Mouse (Mus musculus) urinary bladder, adult 2 months (tissue): ENCODE results near the gene Gabbr2. TPM values are rescaled to one million over a fixed set of nuclear protein-coding genes. Genes with fewer than 3 reads are reported as not detected.

Source experiments
- DNase-seq: peaks from one replicate; pipeline ENCODE4 v3.0.0; 2022; ENCODE audit warnings: low spot score
- polyA plus RNA-seq: library from polyadenylated mRNA; depleted of rRNA; stranded (reverse); fragments of >200 nt; gene quantifications from 2 replicates; pipeline ENCODE4 v1.2.3, GENCODE M21; 2012

Gabbr2 gene
- polyA plus RNA-seq, 1 experiment, result 0.03 TPM

DNA sequence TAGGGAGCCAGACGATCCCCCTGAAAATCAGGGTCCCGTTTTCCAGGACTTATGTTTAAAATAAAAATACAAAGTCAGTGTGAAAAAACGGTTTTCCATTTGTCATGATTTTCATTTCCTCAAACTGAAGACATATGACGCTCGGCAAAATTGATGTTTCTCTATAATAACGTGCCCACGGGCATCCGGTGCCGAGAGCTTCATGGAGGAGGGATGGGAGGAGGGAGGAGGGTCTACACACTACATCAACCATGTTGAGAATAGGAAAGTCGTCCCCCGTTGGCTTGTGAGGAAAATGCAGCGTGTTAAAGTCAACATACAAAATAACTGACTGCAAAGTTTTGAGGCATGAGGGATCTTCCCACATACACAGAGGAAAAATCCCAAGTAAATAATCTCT, 75.7 kb downstream of the Gabbr2 start:
- DNase-seq, result no peak

DNA sequence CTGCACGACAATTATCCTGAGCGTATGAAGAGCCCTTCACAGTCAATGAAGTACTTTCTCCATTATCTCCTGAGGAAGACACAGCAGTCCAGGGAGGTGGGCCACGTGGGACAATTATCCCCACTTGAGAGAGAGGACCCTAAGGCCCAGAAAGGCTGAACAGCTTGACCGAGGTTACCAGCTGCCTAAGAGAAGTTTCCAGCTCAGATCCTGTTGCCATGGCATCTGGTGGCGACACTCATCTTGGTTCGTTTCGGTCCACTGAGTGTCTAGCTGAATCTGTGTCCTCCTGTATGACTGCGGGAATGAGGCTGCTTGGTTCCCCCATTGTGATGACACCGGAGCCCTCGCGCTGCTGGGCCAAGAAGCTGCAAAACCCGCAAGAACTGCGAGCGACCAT, 76.2 kb downstream of the Gabbr2 start:
- no peak for DNase-seq

DNA sequence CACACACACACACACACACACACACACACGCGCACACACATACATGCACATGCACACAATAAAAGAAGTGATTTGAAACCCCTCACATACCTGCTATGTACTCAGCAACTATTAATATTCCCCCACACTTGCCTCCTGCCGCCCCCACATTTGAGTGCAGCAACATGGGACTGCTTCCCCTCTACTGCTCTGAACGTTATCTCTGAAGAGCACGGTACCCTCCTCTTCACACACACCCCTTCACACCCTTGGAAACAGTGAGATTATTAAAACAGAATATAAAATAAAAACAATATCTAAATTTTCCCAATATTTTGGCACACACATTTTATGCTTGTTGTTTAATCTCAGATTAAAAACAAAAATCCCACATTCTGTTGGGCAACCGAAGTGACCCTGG, 77.1 kb downstream of the Gabbr2 start:
- DNase-seq, result no peak

DNA sequence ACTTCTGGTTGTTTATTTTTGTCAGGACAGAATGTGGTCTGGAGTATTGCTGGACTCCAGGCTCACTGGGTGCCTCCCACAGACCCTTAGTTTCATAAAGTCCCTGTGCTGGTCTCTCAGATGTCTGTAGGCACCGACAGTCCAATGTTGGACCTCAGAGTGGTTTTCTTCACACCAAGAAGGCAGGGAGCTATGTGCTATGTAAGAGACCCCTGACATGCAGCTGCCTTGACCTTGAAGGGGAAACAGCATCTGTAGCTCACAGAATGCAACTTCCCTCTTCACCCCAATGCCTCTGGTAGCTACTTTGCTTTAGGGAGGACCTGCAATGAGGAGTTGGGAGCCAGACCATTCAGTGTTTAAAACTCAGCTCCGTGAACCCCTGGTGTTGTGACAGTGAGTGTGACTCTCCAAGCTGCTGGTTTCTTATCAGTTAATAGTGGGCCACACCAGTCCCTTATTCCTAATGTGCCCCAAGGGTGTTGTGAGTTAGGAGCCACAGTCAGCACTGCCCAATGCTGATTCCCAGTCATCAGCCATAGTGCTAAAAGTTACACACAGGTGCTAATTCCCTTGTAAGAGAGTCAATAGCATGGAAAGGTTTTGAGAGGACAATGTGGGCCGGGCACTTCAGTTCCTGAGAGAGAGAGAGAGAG, 85.5 kb downstream of the Gabbr2 start:
- no peak for DNase-seq

DNA sequence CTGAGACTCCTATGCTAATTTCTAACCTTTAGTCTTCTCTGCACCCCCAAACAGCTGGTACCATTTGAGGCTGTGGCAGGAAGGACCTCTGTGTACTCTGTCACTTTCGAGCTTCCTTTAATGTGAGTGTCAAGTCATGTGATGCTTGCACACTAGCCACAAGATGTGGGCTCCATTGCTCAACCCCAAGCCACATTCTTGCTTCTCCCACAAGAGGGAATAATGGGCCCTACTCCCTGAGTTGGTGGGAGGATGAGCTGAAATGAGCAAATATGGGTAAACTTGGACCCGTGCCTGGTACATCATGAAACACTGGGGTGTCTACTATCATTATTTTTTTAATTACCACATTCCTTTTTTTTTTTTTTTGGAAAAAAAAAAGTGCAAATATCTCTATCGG, 86.5 kb downstream of the Gabbr2 start:
- DNase-seq, result no peak

DNA sequence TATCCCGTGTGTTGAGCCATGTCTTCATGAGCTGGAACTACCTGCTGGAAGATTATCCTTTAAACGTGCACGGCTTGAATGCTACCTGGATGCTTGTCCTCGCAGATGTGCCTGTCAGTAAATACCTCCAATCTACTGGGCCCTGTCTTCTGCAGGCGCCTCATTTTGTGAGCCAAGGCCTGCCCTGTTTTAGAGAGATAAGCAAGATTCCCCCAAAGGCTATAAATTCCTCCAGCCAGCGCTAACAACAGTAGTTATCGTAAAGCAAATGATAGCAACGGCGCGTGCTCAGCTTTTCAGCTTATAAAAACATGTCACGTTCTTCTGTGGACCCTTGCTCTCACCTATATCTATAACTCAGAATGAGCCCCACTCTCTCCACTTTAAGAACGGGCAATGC, 87.5 kb downstream of the Gabbr2 start:
- DNase-seq, result no peak

DNA sequence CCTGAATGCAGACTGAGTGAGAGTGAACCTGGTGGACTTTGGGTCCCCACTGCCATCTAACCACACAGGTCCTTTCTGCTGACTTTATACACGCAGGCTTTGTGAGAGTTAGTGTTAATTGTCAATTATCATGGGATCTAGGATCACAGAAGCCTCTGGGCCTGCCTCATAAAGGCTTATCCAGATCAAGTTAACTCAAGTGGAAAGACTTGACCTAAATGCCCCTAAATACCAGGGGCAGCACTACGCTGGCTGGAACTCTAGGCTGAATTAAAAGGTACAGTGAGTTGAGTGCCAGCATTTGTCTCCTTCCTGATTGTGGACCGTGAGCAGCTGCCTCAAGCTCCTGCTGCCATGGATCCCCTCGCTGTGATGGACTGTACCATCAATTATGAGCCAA, 93.1 kb downstream of the Gabbr2 start:
- no peak for DNase-seq

DNA sequence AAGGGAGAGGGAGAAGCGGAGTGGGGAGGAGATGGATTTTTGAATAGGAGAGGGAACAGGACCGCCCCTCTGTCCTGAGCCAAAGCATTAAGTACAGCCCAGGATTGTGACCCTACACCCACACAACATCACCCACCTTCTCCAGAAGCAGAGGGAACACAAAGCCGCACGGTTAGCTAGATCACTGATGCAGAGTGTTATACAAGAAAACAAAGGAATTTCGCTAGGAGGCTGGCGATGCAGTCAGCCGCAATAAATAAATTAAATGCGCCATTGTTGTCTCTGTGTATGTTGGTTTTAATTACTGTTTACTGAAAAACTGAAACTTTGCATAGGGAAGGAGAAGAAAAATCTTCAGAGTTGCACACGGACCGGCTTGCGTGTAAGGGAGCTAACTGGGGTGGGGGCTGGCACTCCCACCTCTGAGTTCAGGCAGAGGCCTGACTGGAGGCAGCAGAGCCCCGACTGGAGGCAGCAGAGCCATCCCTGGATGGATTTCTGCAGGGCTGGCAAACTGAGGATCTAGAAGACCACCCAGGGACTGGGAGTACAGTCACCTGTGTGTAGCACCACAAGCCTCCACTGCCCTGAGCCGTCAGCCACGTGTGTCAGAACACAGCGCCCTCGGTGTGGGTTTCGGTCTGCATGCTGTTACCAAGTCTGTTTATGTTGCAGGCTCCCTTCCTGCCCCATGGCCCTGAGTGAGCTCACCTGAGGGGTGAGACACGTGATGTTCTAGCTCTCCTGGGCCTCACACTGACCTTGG, 93.9 kb downstream of the Gabbr2 start:
- no peak for DNase-seq

DNA sequence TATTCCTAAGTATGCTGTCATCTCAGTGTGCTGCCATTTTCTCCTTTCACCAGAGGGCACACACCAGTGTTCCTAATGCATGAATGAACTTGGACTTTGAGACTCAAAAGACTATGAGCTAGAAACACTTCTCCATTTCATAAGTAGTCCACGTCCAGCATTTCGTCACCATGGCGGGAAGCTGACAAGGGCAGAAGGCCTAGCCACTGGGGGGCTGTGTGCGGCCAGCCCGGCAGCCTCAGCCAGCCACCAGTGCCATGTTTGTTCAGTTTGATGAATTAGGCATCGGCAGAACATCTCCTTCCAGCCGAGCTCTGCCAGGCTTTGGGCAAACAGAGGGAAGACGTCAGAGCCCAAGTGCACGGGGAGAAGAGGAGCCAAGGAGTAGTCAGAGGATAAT, 97.5 kb downstream of the Gabbr2 start:
- no peak for DNase-seq

DNA sequence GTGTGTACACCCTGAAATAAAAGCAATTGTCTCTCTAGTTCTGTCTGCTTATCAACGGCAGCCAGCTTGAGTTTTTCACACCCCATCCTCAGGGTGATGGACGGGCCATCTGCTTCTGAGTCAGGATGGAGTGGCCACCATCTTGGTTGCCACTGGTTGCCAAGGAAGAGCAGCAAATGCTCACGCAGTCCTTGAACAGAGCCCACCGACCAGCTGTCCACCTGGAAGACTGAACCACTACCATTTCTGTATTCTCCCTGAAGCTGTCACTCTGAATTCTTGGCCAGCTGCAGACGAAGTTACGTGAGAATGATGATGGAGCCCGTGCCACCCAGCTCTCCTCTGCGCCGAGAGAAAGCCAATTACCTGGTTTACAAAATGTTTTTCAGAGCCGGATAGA, 102.5 kb downstream of the Gabbr2 start:
- no peak for DNase-seq

DNA sequence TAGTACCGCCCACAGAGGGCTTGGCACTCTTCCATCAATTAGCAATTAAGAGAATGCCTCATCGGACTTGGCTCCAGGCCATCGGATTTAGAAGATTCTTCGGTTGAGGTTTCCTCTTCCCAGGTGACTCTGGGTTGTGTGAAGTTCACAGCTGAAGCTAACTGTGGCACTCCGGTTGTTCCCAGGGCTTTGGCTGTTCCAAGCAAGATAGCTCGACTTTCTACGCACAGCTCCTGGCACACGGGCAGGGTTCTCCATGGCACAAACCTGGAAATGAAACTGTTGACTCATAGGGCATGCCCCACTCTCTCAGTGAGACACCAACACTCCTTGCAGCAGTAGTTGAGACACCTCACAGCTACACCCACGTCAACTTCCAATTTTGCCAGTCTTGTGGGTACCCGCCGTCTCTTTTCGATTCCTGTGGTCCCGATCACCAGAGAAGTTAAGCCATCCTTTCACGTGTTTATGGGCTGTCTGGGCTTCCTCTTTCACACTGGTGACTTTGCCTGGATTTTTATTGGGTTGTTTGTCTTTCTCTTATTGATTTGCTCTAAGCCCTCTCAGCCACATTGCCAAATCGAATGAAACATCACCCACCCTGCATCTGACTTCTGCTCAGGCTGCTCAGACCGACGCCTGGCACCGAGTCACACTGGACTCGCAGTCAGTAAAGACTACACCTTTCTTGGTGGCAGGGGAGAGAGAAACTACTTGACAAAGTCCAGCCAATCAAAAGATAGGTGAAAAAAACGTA, 105.9 kb downstream of the Gabbr2 start:
- no peak for DNase-seq

DNA sequence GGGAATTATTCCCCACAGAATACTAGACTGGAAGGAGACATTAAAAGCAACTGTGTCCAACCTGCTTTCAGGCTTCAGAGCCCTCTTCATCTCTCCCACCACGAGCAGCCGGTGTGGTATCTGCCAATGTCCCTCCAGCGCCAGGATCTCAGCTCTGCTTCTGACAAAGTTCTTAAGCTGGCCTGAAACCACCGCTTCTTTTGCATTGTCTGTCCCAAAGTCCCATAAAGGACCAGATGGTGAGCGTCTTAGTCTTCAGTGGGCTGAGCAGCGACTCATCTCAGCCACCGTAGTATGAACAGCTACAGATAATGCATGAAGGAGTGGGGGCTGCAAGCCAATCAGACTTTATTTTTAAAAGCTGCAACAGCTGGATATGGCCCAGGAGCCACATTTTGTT, 107.5 kb downstream of the Gabbr2 start:
- DNase-seq, result no peak

DNA sequence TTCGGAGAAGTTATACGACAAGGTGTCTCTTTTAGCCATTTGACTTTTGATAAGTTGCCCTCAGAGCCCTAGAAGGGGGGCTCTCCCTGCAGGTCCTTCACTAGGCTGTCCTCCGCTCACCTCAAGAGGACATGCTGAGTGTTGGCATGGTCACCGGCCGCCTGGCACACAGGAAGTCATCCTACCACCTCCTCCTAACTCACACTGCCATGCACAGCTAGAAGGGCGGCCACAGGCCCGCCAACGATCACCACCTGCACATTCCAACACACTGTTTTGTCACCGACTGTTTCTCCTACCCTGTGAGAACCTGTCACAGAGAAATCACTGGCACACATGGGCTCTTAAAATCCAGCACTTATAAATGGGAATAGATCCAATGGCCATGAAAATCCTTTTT, 108.1 kb downstream of the Gabbr2 start:
- DNase-seq, result no peak

DNA sequence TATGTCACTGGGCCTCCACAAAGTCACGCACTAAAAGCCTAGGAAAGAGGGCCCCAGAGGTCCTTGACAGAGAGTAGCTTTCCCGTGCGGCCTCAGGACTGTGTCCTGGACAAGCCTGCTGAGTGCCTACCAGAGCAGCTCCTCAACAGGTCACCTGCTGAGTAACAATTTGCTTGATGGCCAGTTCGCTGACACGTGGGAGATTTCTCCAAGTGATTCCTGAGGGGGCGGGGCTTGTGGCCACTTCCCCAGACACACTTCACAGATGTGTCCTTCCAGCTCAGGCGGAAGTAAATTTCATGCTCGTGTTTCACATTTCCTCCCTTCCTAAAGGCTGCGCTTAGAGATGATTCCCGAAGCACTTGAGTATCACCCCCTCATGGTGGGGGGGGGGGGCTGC, 108.6 kb downstream of the Gabbr2 start:
- DNase-seq, result no peak

DNA sequence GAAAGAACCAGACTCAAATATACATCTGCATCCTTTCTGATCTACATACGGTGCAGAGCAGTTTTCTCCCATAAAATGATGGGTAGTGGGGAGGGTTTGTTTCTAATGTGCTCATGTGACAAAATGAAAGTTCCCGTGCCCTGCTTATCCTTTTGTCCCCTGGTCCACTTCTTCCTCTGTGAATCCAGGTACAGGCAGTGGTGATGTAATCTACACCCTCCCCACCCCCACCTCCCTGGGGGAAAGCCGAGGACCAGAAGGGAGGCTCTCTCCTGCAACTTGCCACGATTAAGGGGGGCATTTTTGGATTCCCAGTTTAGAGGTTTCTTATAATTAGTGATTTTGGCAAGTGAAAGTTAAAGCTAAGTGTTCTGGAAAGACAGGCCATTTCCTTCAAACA, 110.4 kb downstream of the Gabbr2 start:
- no peak for DNase-seq

DNA sequence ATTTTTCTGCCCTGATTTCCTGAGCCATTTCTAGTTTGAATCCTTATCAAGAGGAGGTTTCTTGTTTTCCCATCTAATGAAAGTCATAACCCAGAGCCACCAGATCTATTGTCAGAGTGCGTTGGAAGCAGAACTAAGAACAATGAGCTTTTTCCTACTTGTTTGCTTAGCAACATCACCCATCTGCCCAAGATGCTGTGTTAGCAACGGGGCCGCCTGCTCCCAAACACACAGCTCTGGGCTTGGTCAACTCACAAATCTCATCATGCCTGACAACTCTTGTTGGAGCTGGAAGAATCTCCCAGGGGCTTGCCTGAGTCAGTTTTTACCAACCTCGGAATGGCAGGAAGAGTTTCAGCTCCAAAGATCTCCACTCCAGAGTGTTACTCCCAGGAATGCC, 111.7 kb downstream of the Gabbr2 start:
- DNase-seq, result no peak

DNA sequence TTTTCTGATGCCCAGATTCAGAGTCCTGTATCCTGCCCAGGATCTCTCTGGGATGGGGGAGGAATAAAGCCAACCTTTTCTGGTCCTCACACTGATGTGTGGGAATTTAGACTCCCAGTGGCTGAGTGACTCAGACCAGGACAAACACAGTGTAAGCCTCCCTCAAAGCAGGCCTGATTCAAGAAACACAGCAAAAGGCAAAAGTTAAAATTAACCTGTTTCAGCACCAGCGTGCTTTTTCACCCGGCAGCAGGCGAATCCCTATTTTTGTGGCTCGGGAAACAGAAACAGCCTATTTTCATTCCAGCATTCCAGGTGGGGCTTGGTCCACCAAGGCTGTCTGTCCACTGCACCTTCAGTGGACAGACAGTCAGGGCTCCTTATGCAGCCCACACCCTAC, 118.9 kb downstream of the Gabbr2 start:
- DNase-seq, result no peak

DNA sequence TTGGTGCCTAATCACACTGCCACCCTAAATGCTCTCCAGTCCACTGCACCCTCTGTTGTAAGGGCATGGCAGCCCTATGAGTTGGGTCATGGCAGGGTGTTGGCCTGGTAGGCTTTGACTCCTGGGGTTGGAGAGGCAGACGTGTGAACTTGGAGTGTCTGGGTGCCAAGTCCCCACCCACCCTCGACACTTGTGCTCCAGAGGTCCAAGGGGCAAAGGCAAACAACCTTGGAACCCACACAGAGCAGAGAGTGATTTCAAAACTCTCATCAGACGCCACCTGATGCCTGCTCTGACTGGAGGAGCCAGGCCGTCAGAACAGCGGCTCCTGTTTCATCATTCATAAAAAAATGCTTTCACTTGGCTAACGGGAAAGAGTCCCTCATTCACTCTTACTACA, 121.5 kb downstream of the Gabbr2 start:
- DNase-seq, result no peak

DNA sequence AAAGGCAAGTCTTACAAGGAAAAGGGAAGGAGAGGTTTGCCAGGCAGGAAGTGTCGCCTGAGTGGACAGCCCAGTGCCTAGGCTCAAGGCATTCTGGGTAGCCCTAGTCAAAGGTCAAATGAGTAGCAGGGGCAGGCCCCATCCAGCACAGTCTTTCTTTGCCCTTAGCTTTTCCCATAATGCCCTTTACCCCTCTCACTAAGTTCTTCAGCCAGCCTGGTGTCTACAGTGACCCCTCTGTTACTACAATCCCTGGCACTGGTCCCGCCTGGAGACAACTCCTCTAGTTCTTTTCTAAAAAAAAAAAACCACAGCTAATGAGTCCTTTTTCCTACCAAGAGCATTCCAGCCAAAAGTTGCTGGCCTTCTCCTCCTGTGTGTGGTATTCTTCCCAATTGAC, 122.3 kb downstream of the Gabbr2 start:
- DNase-seq, result no peak

DNA sequence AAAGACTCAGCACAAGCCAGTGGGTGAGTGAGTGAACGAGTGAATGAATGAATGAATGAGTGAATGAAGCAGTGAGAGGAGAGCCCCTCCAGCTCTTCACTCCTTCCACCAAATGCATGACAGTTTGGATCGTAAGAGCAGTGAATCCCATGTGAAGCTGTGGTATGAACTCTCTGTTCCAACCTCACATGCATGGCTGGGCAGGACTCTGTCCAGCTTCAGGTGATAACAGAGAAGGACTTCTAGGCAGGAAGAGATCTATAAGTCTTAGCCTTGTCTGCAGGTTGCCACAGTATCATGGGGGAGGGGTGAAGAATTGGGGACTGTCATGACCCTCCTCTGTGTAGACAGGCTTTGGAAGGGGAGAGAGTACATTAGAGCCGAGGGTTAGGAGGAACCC, 122.8 kb downstream of the Gabbr2 start:
- DNase-seq, result no peak

DNA sequence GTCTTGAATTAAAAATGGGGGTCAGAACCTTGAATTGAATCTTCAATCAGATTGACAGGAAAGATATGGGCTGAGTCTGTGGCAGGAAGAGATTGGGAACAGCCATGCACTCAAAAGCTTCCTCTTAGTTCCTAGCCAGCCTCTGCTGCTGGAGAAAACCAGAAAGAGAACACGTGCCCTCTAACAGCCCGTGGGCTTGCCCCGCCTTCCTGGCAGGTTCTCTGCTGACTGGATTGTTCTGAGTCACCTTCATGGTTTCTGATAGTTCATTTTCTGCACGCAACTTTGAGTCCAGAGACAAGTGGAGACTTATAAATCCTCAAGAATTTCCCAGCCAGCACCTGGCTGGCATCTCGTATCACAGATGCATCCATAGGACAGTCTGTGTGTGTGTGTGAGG, 123.5 kb downstream of the Gabbr2 start:
- DNase-seq, result no peak

DNA sequence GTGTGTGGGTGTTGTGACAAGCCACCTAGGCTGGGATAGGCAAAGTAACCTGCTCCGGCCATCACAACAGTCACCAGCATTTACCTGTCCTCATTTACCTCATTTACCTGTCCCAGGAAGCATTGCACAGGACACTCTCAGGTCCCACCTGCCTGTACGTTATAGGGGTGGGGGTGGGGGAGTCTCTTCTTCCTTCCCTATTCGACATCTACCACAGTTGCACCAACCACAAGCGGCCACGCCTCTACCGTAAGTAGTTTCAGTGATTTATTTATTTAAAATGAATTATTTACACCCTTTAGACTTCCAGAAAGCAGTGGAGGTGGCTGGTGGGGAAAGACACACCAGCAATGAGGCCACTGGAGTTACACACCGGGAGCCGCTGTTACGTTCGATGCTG, 123.9 kb downstream of the Gabbr2 start:
- DNase-seq, result no peak

DNA sequence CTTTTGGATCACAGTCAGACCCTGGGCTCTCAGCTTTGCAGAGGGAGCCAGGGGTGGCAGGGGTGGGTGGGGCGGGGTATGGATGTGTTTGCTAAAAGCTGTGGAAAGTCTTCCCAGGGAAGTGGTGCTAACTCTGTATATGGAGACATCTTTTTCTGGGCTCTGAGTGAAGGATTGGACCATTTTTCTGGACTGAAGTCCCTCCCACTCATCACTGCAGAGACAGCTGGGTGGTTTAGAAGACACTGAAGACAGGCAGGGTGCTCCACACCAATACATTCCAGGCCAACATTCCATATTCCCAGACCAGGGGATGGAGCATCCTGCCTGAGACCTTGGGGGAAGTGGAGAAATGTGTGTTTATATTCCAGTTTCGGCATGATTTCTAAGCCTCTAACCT, 125.6 kb downstream of the Gabbr2 start:
- DNase-seq, result no peak
